Mouse (Mus musculus) mouse embryonic stem cell (cell line): ENCODE results near the gene Fam120b.
"Not testable (repeated sequence)": the region's sequence is repeated elsewhere in the genome, so short reads cannot be mapped to it uniquely, and the experiment has no call there.

Source experiments
- in situ Hi-C, 2 experiments: fragments of 300-500 bp; cut with MboI; formaldehyde crosslinking; loops; 1 replicate in 1 of 2; 3 replicates in 1 of 2; pipeline ENCODE4 v1.14.3; 2019 to 2020; ENCODE audit warnings: low sequenced_read_pairs in 2 of 2, low pct_unique_long_range_greater_than_20kb in 1 of 2, mixed read lengths in 1 of 2; ENCODE audit not compliant: unreplicated experiment in 1 of 2

The Fam120b gene

GRCm38 (mm10) chr17:15422666-15423065 is 26.7 kb downstream of the Fam120b start:
- in situ Hi-C loops = no loop called here

GRCm38 (mm10) chr17:15423080-15423765 is 27.2 kb downstream of the Fam120b start:
- in situ Hi-C loops = no loop called here

- in situ Hi-C loops = no loop called here
These were observed 29.9 kb downstream of the Fam120b start for GRCm38 (mm10) chr17:15425931-15426330.

- in situ Hi-C loops = no loop called here
These were observed 33.4 kb downstream of the Fam120b start for GRCm38 (mm10) chr17:15429451-15429850.

- in situ Hi-C loops = no loop called here
These were observed 33.9 kb downstream of the Fam120b start for GRCm38 (mm10) chr17:15429937-15430336.

- in situ Hi-C loops = no loop called here
These were observed 35.1 kb downstream of the Fam120b start for GRCm38 (mm10) chr17:15431021-15431514.

- in situ Hi-C loops = no loop called here
These were observed 35.5 kb downstream of the Fam120b start for GRCm38 (mm10) chr17:15431551-15431950.

GRCm38 (mm10) chr17:15432036-15432435 is 36.0 kb downstream of the Fam120b start:
- in situ Hi-C loops = no loop called here

- in situ Hi-C loops = no loop called here
These were observed 38.7 kb downstream of the Fam120b start for GRCm38 (mm10) chr17:15434748-15435147.

GRCm38 (mm10) chr17:15440067-15440462 is 44.1 kb downstream of the Fam120b start:
- in situ Hi-C loops = no loop called here

GRCm38 (mm10) chr17:15440463-15441121 is 44.6 kb downstream of the Fam120b start:
- in situ Hi-C loops = no loop called here

GRCm38 (mm10) chr17:15445421-15445820 is 49.4 kb downstream of the Fam120b start:
- in situ Hi-C loops = no loop called here

GRCm38 (mm10) chr17:15447831-15448230 is 51.8 kb downstream of the Fam120b start:
- in situ Hi-C loops = no loop called here

- in situ Hi-C loops = not testable (repeated sequence)
These were observed 53.1 kb downstream of the Fam120b start for GRCm38 (mm10) chr17:15449144-15449543.

GRCm38 (mm10) chr17:15449606-15450005 is 53.6 kb downstream of the Fam120b start:
- in situ Hi-C loops = loop anchor here (25.0 kb wide), 1 partner anchor 387 kb away; no protein-coding TSS in a partner anchor

GRCm38 (mm10) chr17:15455203-15455602 is 59.2 kb downstream of the Fam120b start:
- in situ Hi-C loops = loop anchor here (25.0 kb wide), 1 partner anchor 393 kb away; no protein-coding TSS in a partner anchor

GRCm38 (mm10) chr17:15456595-15456994 is 60.6 kb downstream of the Fam120b start:
- in situ Hi-C loops = loop anchor here (25.0 kb wide), 1 partner anchor 394 kb away; no protein-coding TSS in a partner anchor

- in situ Hi-C loops = loop anchor here (25.0 kb wide), 1 partner anchor 397 kb away; no protein-coding TSS in a partner anchor
These were observed 63.8 kb downstream of the Fam120b start for GRCm38 (mm10) chr17:15459761-15460160.

GRCm38 (mm10) chr17:15461921-15462495 is 66.0 kb downstream of the Fam120b start:
- in situ Hi-C loops = loop anchor here (25.0 kb wide), 1 partner anchor 400 kb away; no protein-coding TSS in a partner anchor
